ENCODE assay signal across 8 mouse cellular contexts in the genomic region with DNA sequence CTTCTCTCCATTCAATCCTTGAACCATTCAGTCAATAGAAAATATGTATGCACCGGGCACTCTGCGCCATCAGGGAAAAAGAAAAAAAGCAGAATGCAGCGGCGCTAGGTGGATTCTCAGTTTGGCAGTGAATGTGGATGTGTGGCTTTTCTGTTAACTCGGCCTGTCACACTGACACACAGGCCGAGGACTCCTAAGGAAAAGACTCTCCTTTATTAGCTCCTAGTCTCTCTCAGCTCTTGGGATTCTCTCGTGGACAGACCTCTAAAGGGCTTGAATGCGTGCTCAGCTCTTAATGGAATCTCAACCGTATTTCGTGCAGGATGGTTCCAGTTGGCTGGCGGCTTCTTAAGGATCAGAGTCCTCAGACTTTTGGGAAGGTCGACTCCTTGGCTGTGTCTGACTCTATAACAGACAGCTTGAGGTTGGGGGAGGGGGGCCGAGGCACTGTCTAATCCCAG. TPM values are rescaled to one million over a fixed set of nuclear protein-coding genes. Genes with fewer than 3 reads are reported as not detected.
A peak's percentile ranks its signal among the peaks of the same experiment; 100 is the strongest.
DNase-seq lines count a peak whose midpoint lies in the region; ATAC-seq and TF ChIP-seq lines count a peak whose summit lies in the region.

No protein-coding gene starts in this region.

- H3K36me3 ChIP-seq in midbrain, embryonic 10.5 days, result peaks cover 28% of the 10 kb centered on the region

- no peak for TF ChIP-seq POLR2A in lung, adult 2 months (IDR thresholded peaks at IDR 0.05; ENCODE audit: borderline replicate concordance, extremely low read depth, low read depth, low read length)
- TF ChIP-seq POLR2A in embryonic fibroblast, embryonic 13.5 days (IDR thresholded peaks at IDR 0.05; ENCODE audit: low read depth, low read length), result peak; percentile 19; the same call in 1 of the 2 replicates

- peaks cover 30% of the 10 kb centered on the region for H3K27me3 ChIP-seq in midbrain, embryonic 10.5 days (ENCODE audit: low read depth, poor library complexity, severe bottlenecking)

- H3K9me3 ChIP-seq in midbrain, embryonic 10.5 days (replicated peaks), result no peaks in the 10 kb centered on the region

- TF ChIP-seq CTCF in lung, adult 2 months (IDR thresholded peaks at IDR 0.05; ENCODE audit: insufficient read depth, low read length), result no peak
- no peak for TF ChIP-seq CTCF in embryonic fibroblast, embryonic 13.5 days (IDR thresholded peaks at IDR 0.05; ENCODE audit: borderline replicate concordance, insufficient read depth, low read length)

- H3K4me3 ChIP-seq in lung, adult 2 months (replicated peaks; ENCODE audit: extremely low read depth, low read depth, low read length), result no peak overlapping the region
- H3K4me3 ChIP-seq in embryonic fibroblast, embryonic 13.5 days (ENCODE audit: insufficient read depth, low read length), result peak overlapping the region; percentile 96
- peak overlapping the region; percentile 87 for H3K4me3 ChIP-seq in midbrain, embryonic 10.5 days

- peak; percentile 37 for DNase-seq in adrenal gland, adult 2 months
- no peak for DNase-seq in adrenal gland, adult 18-20 months (ENCODE audit: low spot score in 2 of 2)
- DNase-seq in lung, postnatal 10 days, result peak; percentile 16
- no peak for DNase-seq in lung, adult 2 months
- DNase-seq in kidney, adult 11 months, result peak; percentile 75
- no peak for DNase-seq in midbrain, embryonic 10.5 days (ENCODE audit: low spot score)

- no peak for ATAC-seq in granulocyte monocyte progenitor cell, adult 5-6 weeks (replicated peaks; ENCODE audit: poor library complexity, severe bottlenecking)

- peak overlapping the region; percentile 68 for H3K27ac ChIP-seq in embryonic fibroblast, embryonic 13.5 days (ENCODE audit: insufficient read depth, low read length)
- peak overlapping the region; percentile 96 for H3K27ac ChIP-seq in midbrain, embryonic 10.5 days (replicated peaks)

- peaks cover 9% of the 10 kb centered on the region for H3K4me1 ChIP-seq in lung, adult 2 months (ENCODE audit: control insufficient read depth, insufficient read depth, low read length)
- peaks cover 6% of the 10 kb centered on the region; the same call in 1 of the 2 replicates for H3K4me1 ChIP-seq in embryonic fibroblast, embryonic 13.5 days (ENCODE audit: control insufficient read depth, insufficient read depth, low read length)
- peaks cover 43% of the 10 kb centered on the region for H3K4me1 ChIP-seq in midbrain, embryonic 10.5 days

- 24% methylated on average over 13 of the region's 13 CpGs for WGBS in lung, adult 2 months
- WGBS in midbrain, embryonic 10.5 days, result 4% methylated on average over 13 of the region's 13 CpGs

RNA-seq across cellular contexts. Expression of a gene that starts 0.6 kb away (rescaled TPM):
- 100 to 1,000 TPM; 133 to 206 TPM for total RNA-seq in adrenal gland, adult 2 months (2021)
- polyA plus RNA-seq in adrenal gland, adult 2 months (2012; rRNA removed), result 200 and 240 TPM in 2 replicates
- 100 to 1,000 TPM; 166 to 218 TPM for total RNA-seq in adrenal gland, adult 18-20 months (2021)
- polyA plus RNA-seq in lung, adult 2 months (2012; rRNA removed), result 293 and 360 TPM in 2 replicates
- 302 and 337 TPM in 2 replicates for polyA plus RNA-seq in embryonic fibroblast, embryonic 13.5 days (2011; ENCODE audit: insufficient read length, low read depth, missing spikeins)
- 505 and 511 TPM in 2 replicates for polyA plus RNA-seq in midbrain, embryonic 10.5 days (2016; fragmentation: Nextera tagmentation; extraction: Ambion mirVana)
- total RNA-seq in granulocyte monocyte progenitor cell, adult 5-6 weeks (2014; fragmentation: Nextera tagmentation), result 71.7 and 105 TPM in 2 replicates
- 169 and 178 TPM in 2 replicates for total RNA-seq in granulocyte monocyte progenitor cell, adult 5-6 weeks (2017)

RNA-seq across cellular contexts. Expression of a gene that starts 59.7 kb away (rescaled TPM):
- total RNA-seq in adrenal gland, adult 2 months (2021), result 10 to 100 TPM; 14.1 to 20.9 TPM
- polyA plus RNA-seq in adrenal gland, adult 2 months (2012; rRNA removed), result 2.3 and 2.5 TPM in 2 replicates
- total RNA-seq in adrenal gland, adult 18-20 months (2021), result 10 to 100 TPM; 14.9 to 17.4 TPM
- polyA plus RNA-seq in lung, adult 2 months (2012; rRNA removed), result 17.5 and 23.7 TPM in 2 replicates
- polyA plus RNA-seq in embryonic fibroblast, embryonic 13.5 days (2011; ENCODE audit: insufficient read length, low read depth, missing spikeins), result 20.2 and 23.5 TPM in 2 replicates
- 4.5 and 4.9 TPM in 2 replicates for polyA plus RNA-seq in midbrain, embryonic 10.5 days (2016; fragmentation: Nextera tagmentation; extraction: Ambion mirVana)
- total RNA-seq in granulocyte monocyte progenitor cell, adult 5-6 weeks (2014; fragmentation: Nextera tagmentation), result 6.6 and 18.2 TPM in 2 replicates
- 12.0 and 14.0 TPM in 2 replicates for total RNA-seq in granulocyte monocyte progenitor cell, adult 5-6 weeks (2017)

Comparison
In these comparisons a context has a peak if more than half of its experiments do, and no peak if none do; other contexts are left out.
1. DNase-seq: peak in adrenal gland, adult 2 months (single experiment), lung, postnatal 10 days (single experiment) and kidney, adult 11 months (single experiment); none in adrenal gland, adult 18-20 months (0 of 2), lung, adult 2 months (single experiment) and midbrain, embryonic 10.5 days (single experiment).